Mouse (Mus musculus) brown adipose tissue, adult 24 weeks (tissue): ENCODE measurements at regions not wholly inside any gene's neighbourhood (a gene's known extent, or its start where the extent isn't known, plus 50 kb on each side); places are given as distances from the start of the nearest gene placed in this dataset.

Source experiments
- H3K27ac ChIP-seq: fragments of 200-500 bp; replicated peaks from 2 replicates; pipeline ENCODE4 v1.5.1; 2012; ENCODE audit warnings: low read depth, mild to moderate bottlenecking, low read length
- H3K4me1 ChIP-seq: fragments of 200-500 bp; 2 replicates; pipeline ENCODE4 v1.6.1; 2012; ENCODE audit warnings: low read length, mixed read lengths; ENCODE audit not compliant: control insufficient read depth, insufficient read depth, insufficient read length
- H3K4me3 ChIP-seq: fragments of 200-500 bp; 2 replicates; pipeline ENCODE4 v1.5.1; 2012; ENCODE audit warnings: low read depth, mild to moderate bottlenecking, low read length, moderate library complexity; ENCODE audit not compliant: insufficient read depth

- Histone ChIP-seq H3K27ac (no peak overlapping the region), H3K4me3 (no peak overlapping the region), H3K4me1 (no peaks in the 10 kb centered on the region)
Measured at GRCm38 (mm10) chr3:144010558-144010957, 194.5 kb downstream of the Lmo4 start.

DNA sequence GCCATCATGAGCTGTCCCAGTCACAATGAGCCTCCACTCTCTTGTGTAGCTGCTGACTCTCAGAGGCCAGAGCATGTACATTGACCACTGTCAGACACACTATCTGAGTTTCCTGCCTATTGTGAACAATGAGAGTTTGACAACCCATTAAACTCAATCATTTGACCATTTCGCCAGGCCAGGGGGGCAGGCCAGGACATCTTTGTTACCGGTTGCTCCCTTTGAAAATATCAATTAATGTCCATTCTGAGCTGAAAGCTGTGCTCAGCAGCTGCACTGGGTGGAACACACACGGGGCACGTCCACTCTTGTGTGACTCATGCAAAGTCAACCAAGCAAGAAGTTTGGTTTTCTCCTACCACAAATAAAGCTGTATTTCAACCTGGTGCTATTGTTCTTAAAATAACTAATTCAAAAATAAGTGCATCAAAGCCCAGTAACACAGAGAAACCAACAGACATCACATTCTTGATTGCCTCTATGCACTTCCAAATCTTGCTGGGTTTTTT, 197.9 kb downstream of the Lmo4 start:
- no peak overlapping the region for H3K27ac ChIP-seq
- H3K4me1 ChIP-seq, result no peaks in the 10 kb centered on the region
- no peak overlapping the region for H3K4me3 ChIP-seq

DNA sequence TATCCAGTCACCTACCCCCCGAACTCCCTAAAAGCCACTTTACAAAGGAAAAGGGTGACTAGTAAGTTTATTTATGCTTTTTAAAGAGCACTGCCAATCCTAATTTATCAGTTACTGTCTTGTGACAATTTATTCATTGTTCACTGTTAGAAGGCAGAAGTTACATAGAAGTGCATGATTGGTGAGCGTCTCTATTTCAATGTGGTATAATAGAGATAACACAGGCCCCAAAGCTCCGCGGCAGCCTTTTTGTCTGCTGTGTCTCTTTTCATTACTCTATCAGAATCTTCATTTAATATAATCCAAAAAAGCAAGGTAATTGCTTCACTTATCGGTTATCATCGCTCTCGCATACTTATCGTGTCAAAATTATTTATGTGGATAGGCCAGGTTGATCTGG, 207.1 kb downstream of the Lmo4 start:
- no peaks in the 10 kb centered on the region for H3K4me1 ChIP-seq
- no peak overlapping the region for H3K4me3 ChIP-seq
- H3K27ac ChIP-seq, result no peak overlapping the region

GRCm38 (mm10) chr3:143995045-143995444, 210.0 kb downstream of the Lmo4 start:
- no peak overlapping the region for H3K27ac ChIP-seq
- H3K4me1 ChIP-seq, result no peaks in the 10 kb centered on the region
- H3K4me3 ChIP-seq, result no peak overlapping the region

DNA sequence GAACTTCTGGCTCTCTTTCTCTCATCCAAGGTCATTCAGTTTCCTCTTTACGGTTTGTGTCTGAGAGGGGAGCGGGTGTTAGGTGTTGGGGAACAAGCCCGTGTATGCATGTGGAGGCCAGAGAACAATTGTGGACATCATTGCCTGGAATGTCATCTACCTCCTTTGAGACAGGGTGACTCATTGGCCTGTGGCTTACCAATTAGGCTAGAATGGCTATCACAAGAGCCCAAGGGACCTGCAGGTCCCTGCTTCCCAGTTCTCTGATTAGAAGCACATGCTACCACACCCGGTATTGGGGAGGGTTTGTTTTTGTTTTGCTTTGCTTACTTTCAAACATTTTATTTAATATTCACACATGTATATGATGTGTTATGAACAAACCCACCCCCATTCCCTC, 216.0 kb downstream of the Lmo4 start:
- no peak overlapping the region for H3K4me3 ChIP-seq
- no peak overlapping the region for H3K27ac ChIP-seq
- no peaks in the 10 kb centered on the region for H3K4me1 ChIP-seq

GRCm38 (mm10) chr3:143988037-143988436, 217.0 kb downstream of the Lmo4 start:
- no peaks in the 10 kb centered on the region for H3K4me1 ChIP-seq
- H3K27ac ChIP-seq, result no peak overlapping the region
- no peak overlapping the region for H3K4me3 ChIP-seq

- no peak overlapping the region for H3K27ac ChIP-seq
- H3K4me1 ChIP-seq, result no peaks in the 10 kb centered on the region
- H3K4me3 ChIP-seq, result no peak overlapping the region
Measured at GRCm38 (mm10) chr3:143986798-143987197, 218.2 kb downstream of the Lmo4 start.

- Histone ChIP-seq H3K27ac (no peak overlapping the region), H3K4me1 (no peaks in the 10 kb centered on the region), H3K4me3 (no peak overlapping the region)
Measured at GRCm38 (mm10) chr3:143986200-143986506, 218.9 kb downstream of the Lmo4 start.

DNA sequence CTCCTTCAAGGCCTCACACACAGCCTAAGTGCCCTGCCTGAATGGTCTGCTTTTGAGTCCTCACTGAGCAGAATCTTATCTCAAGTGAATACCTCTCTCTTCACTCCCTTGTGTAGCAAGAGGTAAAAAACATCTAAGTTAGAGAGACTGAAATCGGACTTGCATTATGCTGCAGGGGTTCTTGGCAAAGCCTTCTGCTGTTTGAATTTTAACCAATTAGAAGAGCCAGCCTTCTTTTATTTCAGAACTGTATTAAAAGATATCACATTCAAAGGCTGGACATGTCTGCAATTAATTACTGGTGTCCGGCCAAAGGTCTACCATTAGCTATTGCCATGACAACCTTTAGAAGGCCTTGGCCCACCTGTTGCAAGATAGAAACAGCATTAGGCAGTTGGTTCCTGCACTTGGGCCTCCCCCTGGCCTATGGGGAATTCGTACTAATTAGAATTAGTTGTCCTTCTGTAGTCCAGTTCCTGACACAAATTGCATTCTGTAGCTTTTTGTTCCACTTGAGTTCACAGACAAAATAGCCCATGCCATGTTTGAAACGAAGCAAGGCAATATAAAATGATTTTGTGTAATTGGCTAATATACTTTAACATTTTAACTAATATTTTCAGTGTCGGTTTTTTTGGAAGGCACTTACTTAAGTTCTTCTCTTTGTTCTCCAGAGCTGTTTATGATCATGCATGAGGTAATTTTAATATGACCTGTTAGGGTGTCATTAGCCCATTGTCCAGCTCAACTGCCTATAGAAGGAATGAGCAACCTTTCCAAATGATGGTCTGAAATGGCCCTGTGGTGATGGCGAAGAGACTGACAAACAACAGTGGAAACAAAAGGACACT, 219.4 kb downstream of the Lmo4 start:
- H3K27ac ChIP-seq, result no peak overlapping the region
- H3K4me3 ChIP-seq, result no peak overlapping the region
- H3K4me1 ChIP-seq, result no peaks in the 10 kb centered on the region

GRCm38 (mm10) chr3:143978703-143979102, 226.3 kb downstream of the Lmo4 start:
- H3K4me3 ChIP-seq, result no peak overlapping the region
- H3K27ac ChIP-seq, result no peak overlapping the region
- no peaks in the 10 kb centered on the region for H3K4me1 ChIP-seq

GRCm38 (mm10) chr3:143977886-143978447, 227.1 kb downstream of the Lmo4 start:
- Histone ChIP-seq H3K4me1 (no peaks in the 10 kb centered on the region), H3K27ac (no peak overlapping the region), H3K4me3 (no peak overlapping the region)

- H3K4me1 ChIP-seq, result no peaks in the 10 kb centered on the region
- no peak overlapping the region for H3K27ac ChIP-seq
- H3K4me3 ChIP-seq, result no peak overlapping the region
Measured at GRCm38 (mm10) chr3:143973582-143973981, 231.4 kb downstream of the Lmo4 start.

DNA sequence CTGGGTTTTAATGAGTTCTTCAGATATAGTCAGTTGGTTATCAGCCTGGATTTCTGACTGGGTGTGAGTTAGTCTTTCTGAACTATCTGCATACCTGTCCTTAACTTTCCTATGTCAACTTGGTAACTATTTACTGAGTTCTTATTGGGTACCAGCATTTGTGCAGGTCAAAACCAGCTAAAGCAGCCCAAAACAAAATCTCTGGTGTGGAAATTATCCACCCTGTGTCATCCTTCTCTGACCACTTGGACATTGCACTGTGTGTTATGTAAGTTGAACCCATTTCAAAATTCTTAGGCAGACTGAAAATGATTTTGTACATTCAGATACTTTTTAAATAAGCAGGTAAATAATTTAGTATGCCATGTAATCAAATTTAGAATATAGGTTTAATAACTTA, 232.7 kb downstream of the Lmo4 start:
- no peak overlapping the region for H3K4me3 ChIP-seq
- H3K27ac ChIP-seq, result no peak overlapping the region
- H3K4me1 ChIP-seq, result no peaks in the 10 kb centered on the region

DNA sequence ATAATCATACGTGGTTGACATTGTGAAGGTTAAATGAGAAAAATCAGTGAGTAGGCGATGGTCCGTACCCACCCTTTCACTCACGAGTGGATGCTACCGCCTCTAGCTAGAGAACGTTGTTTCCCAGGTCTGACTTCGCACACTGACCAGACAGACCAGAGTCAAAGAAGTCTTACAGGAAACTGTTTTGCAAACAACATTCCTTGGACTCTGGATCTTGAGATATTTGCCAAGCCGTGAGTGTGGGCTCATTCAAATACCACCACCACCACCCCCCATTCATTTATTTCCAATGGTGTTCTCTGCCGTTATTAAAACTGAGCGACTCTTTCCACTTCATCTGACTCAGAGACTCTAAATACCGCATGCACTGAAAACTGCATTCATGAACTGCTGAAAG, 234.2 kb downstream of the Lmo4 start:
- no peaks in the 10 kb centered on the region for H3K4me1 ChIP-seq
- no peak overlapping the region for H3K4me3 ChIP-seq
- H3K27ac ChIP-seq, result no peak overlapping the region

DNA sequence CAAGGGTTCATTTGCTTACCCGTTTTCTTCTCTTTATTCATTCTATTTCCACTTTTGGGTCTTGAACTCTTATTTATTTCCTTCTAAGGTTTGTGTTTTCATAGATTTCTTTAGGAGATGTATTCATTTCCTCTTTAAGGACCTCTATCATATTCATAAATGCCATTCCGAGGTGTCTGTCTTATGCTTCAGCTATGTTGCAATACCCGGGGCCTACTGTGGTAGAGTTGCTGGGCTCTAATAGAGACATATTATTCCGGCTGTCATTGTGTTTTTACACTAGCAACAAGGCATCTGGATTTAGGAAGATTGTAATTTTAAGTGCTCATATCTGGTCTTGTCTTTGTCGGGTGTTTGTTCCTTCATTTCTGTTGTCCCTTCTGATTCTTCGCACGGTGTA, 249.5 kb downstream of the Lmo4 start:
- no peak overlapping the region for H3K27ac ChIP-seq
- no peaks in the 10 kb centered on the region; the same call in 1 of the 2 replicates for H3K4me1 ChIP-seq
- H3K4me3 ChIP-seq, result no peak overlapping the region

- Histone ChIP-seq H3K27ac (no peak overlapping the region), H3K4me3 (no peak overlapping the region), H3K4me1 (peaks cover under 1% of the 10 kb centered on the region)
Measured at GRCm38 (mm10) chr3:143954822-143955221, 250.2 kb downstream of the Lmo4 start.
